Mouse (Mus musculus): ENCODE data around the gene Tex21.
"Not testable (repeated sequence)": the region's sequence is repeated elsewhere in the genome, so short reads cannot be mapped to it uniquely, and the experiment has no call there.

The Tex21 gene

GRCm38 (mm10) chr12:76195912-76196708, 50.4 kb downstream of the Tex21 start:
- peak; percentile 45 to 59 for DNase-seq (ENCODE audit: low spot score in 2 of 2)

- DNase-seq (ENCODE audit: low spot score in 2 of 2), result no peak
These were observed 52.0 kb downstream of the Tex21 start for GRCm38 (mm10) chr12:76194526-76194925.

GRCm38 (mm10) chr12:76190940-76191339, 55.6 kb downstream of the Tex21 start:
- peak; percentile 18 to 19 for DNase-seq (ENCODE audit: low spot score in 2 of 2)

- DNase-seq (ENCODE audit: low spot score in 2 of 2), result peak; percentile 51 to 66
These were observed 58.7 kb downstream of the Tex21 start for GRCm38 (mm10) chr12:76187849-76188248.

GRCm38 (mm10) chr12:76186473-76186872, 60.1 kb downstream of the Tex21 start:
- DNase-seq (ENCODE audit: low spot score in 2 of 2), result no peak

- DNase-seq (ENCODE audit: low spot score in 2 of 2), result no peak
These were observed 61.3 kb downstream of the Tex21 start for GRCm38 (mm10) chr12:76185167-76185816.

GRCm38 (mm10) chr12:76184271-76184670, 62.3 kb downstream of the Tex21 start:
- DNase-seq (ENCODE audit: low spot score in 2 of 2), result no peak

GRCm38 (mm10) chr12:76182831-76183230, 63.7 kb downstream of the Tex21 start:
- no peak for DNase-seq (ENCODE audit: low spot score in 2 of 2)

- DNase-seq (ENCODE audit: low spot score in 2 of 2), result no peak
These were observed 65.1 kb downstream of the Tex21 start for GRCm38 (mm10) chr12:76181471-76181870.

- no peak for DNase-seq (ENCODE audit: low spot score in 2 of 2)
These were observed 66.1 kb downstream of the Tex21 start for GRCm38 (mm10) chr12:76180442-76180841.

GRCm38 (mm10) chr12:76179527-76179926, 67.0 kb downstream of the Tex21 start:
- DNase-seq (ENCODE audit: low spot score in 2 of 2), result no peak

- no peak for DNase-seq (ENCODE audit: low spot score in 2 of 2)
These were observed 67.5 kb downstream of the Tex21 start for GRCm38 (mm10) chr12:76179051-76179450.

GRCm38 (mm10) chr12:76177864-76178518, 68.6 kb downstream of the Tex21 start:
- peak; percentile 60 to 68 for DNase-seq (ENCODE audit: low spot score in 2 of 2)

GRCm38 (mm10) chr12:76177000-76177863, 69.3 kb downstream of the Tex21 start, which contains the start of gene Esr2:
Esr2 (minus strand) TSS chr12:76177259.
- peak in 1 of 2 experiments; percentile 32 for DNase-seq (ENCODE audit: low spot score in 2 of 2)

GRCm38 (mm10) chr12:76165641-76166040, 80.9 kb downstream of the Tex21 start:
- no peak for DNase-seq (ENCODE audit: low spot score in 2 of 2)

- DNase-seq (ENCODE audit: low spot score in 2 of 2), result not testable (repeated sequence)
These were observed 94.2 kb downstream of the Tex21 start for GRCm38 (mm10) chr12:76152389-76152788.

Data from right cerebral cortex, adult 2 months (tissue).